Mouse (Mus musculus) urinary bladder, postnatal 0 days (tissue): ENCODE results near the gene Rhox10. TPM values are rescaled to one million over a fixed set of nuclear protein-coding genes. Genes with fewer than 3 reads are reported as not detected.

Source experiments
- polyA plus RNA-seq: library from polyadenylated mRNA; unstranded; fragments of >200 nt; fragmentation: Nextera tagmentation; extraction: Ambion mirVana; gene quantifications from 2 replicates; pipeline ENCODE4 v1.2.1, GENCODE M21; 2015

Gene Rhox10
- not detected in 2 replicates for polyA plus RNA-seq

GRCm38 (mm10) chrX:38066175-38066574 is at the start of gene Rhox10:
Gene Rhox10 (plus strand): TSS chrX:38066475.

GRCm38 (mm10) chrX:38018597-38018996 is 47.7 kb upstream of the Rhox10 start, which contains the start of gene Btg1-ps1:
Gene Btg1-ps1 (minus strand): TSS chrX:38018815.

GRCm38 (mm10) chrX:38043014-38043413 is 23.3 kb upstream of the Rhox10 start, which contains the start of gene Btg1-ps2:
Gene Btg1-ps2 (minus strand): TSS chrX:38043114.

GRCm38 (mm10) chrX:38085041-38085440 is 18.8 kb downstream of the Rhox10 start, which contains the start of gene Rhox11:
Gene Rhox11 (minus strand): TSS chrX:38085141.

GRCm38 (mm10) chrX:38110807-38111206 is 44.5 kb downstream of the Rhox10 start, which contains the start of gene Rhox12:
Gene Rhox12 (minus strand): TSS chrX:38110907.

GRCm38 (mm10) chrX:38120982-38121381 is 54.7 kb downstream of the Rhox10 start, which contains the start of gene Rhox13:
Gene Rhox13 (plus strand): TSS chrX:38121219.

Other genes with a start within 250 kb of the Rhox10 start
- gene Rhox6, start 239.6 kb upstream of the Rhox10 start, polyA plus RNA-seq: 0.12 TPM in 1 of 2 replicates, not detected in the other
- 1.4 and 1.9 TPM in 2 replicates for gene Rhox7a, start 234.8 kb upstream of the Rhox10 start, polyA plus RNA-seq
- 0.96 and 1.3 TPM in 2 replicates for gene Rhox8, start 187.5 kb upstream of the Rhox10 start, polyA plus RNA-seq
- gene Rhox7b, start 169.2 kb upstream of the Rhox10 start, polyA plus RNA-seq: 0.17 and 0.41 TPM in 2 replicates
- gene Rhox9, start 164.7 kb upstream of the Rhox10 start, polyA plus RNA-seq: not detected in 2 replicates
- gene Btg1-ps1, start 47.7 kb upstream of the Rhox10 start, polyA plus RNA-seq: not detected in 2 replicates
- not detected in 2 replicates for gene Btg1-ps2, start 23.4 kb upstream of the Rhox10 start, polyA plus RNA-seq
- gene Rhox11, start 18.7 kb downstream of the Rhox10 start, polyA plus RNA-seq: not detected in 2 replicates
- gene Rhox12, start 44.4 kb downstream of the Rhox10 start, polyA plus RNA-seq: not detected in 2 replicates
- not detected in 2 replicates for gene Rhox13, start 54.7 kb downstream of the Rhox10 start, polyA plus RNA-seq
- gene Zbtb33, start 123.3 kb downstream of the Rhox10 start, polyA plus RNA-seq: 1.4 TPM in 2 replicates
- 13.2 and 13.5 TPM in 2 replicates for gene Tmem255a, start 186.0 kb downstream of the Rhox10 start, polyA plus RNA-seq
- 0.06 TPM in 1 of 2 replicates, not detected in the other for gene Atp1b4, start 249.7 kb downstream of the Rhox10 start, polyA plus RNA-seq